Mouse (Mus musculus) gastrocnemius, adult 8-10 months (tissue): ENCODE data around the gene Zfr2. TPM values are rescaled to one million over a fixed set of nuclear protein-coding genes. Genes with fewer than 3 reads are reported as not detected.

Experiments used
- DNase-seq, 2 experiments: peaks; one replicate each; pipeline ENCODE4 v3.0.0; 2022; ENCODE audit warnings: low spot score in 2 of 2
- total RNA-seq, 4 experiments: library from RNA; stranded (reverse); gene quantifications; 2 replicates each; pipeline ENCODE4 v1.2.4; 2022

Gene Zfr2
- 1 to 10 TPM; 1.8 to 2.7 (median 2.1) TPM for total RNA-seq

DNA sequence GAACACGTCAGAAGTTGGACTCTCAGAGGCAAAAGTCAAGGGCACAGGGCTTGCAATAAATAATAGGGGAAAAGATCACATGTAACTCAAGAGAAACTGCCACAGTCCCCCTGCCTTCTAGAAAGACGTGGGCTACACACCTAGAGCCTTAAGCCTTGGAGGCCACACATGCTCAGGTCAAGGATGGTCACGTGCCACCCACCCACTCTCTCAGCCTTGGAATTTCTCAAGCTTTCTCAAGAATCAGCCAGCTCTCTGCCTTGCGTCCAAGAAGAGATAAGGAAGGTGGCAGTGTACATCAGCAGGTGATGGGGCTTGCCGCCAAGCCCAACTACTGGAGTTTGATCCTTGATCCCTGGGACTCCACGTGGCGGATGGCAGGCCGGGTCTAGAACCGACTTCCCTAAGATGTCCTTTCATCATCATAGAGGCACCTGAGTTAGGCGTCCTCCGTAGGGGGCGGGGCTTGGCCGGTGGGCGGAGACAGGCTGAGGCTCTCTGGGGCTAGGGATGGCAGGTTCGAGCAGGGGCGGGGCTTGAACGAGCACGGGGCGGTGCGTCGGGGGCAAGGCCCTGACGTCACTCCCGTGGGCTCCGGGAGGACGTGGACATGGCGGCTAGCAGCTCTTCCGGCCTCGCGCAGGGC lies at the start of gene Zfr2:
TSS of gene Zfr2 (plus strand) at position 576 of the 646 bp plus-strand sequence.
- peak; percentile 82 to 85 for DNase-seq

DNA sequence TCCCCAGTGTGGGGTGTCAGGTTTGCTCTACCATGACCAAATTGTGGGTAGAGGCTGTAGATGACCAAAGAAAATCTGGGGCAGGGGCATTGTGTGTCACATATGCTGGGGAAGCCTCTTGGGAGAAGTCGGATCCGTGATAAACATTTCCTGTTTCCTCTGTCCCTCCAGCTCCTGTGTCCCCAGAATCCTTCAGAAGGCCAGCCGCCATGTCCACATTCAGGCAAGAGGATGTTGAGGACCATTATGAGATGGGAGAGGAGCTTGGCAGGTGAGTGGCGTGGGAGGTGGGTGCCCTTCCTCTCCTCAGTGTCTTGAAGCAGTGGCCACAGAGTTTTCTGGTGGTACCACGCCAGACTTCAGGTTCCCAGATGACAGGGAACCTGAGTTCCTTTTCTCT lies 49.1 kb upstream of the Zfr2 start, which contains the start of gene 4930442H23Rik:
TSS of gene 4930442H23Rik (minus strand) at position 45 of the 400 bp plus-strand sequence.
- DNase-seq: no peak

DNA sequence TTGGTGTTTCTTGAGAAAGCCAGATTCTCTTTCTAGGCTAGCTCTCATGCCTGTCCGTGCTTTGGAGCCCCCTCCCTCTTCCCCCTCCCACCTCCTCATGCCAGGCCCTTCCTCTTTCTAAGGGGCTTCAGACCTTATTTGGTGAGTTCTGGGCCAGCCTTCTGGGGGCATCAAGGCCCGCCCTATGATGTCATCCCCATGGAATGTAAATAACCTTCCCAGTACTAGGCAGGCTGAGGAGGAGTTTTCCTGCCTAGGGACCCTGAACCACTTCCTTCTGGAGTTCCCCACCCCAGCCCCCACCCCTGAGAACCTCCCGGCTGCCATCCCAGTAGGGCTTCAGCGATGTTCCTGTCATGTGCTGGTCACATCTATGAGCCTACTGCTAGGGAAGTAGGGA lies 48.2 kb upstream of the Zfr2 start:
- DNase-seq: no peak

DNA sequence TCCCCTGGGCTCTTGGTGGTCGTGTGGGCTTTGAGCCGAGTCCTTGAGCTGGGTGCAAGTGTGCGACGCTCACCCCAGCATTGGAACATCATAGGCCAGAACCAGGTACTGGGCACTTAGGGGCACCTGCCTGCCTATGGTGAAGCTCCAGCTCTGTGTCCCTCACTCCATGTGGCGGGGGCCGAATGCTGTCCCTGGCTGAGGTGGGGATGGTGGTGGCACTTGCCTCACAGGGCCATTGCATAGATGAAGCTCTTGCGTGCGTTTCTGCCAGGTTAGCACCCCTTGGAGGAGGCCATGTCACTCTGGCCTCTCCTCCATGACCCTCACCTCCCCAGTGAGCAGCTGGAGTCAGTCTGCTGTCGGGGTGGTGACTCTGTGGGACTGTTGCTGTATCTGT lies 45.8 kb upstream of the Zfr2 start:
- no peak for DNase-seq

DNA sequence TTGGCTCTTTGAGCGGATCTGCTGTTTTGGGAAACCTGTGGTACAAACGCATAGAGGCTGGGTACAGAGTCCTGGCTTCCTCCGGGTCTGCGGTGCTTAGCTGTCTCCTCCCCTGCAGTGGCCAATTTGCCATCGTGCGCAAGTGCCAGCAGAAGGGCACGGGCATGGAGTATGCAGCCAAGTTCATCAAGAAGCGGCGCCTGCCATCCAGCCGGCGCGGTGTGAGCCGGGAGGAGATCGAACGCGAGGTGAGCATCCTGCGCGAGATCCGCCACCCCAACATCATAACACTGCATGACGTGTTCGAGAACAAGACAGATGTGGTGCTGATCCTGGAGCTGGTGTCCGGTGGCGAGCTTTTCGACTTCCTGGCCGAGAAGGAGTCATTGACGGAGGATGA lies 43.1 kb upstream of the Zfr2 start:
- DNase-seq: no peak

DNA sequence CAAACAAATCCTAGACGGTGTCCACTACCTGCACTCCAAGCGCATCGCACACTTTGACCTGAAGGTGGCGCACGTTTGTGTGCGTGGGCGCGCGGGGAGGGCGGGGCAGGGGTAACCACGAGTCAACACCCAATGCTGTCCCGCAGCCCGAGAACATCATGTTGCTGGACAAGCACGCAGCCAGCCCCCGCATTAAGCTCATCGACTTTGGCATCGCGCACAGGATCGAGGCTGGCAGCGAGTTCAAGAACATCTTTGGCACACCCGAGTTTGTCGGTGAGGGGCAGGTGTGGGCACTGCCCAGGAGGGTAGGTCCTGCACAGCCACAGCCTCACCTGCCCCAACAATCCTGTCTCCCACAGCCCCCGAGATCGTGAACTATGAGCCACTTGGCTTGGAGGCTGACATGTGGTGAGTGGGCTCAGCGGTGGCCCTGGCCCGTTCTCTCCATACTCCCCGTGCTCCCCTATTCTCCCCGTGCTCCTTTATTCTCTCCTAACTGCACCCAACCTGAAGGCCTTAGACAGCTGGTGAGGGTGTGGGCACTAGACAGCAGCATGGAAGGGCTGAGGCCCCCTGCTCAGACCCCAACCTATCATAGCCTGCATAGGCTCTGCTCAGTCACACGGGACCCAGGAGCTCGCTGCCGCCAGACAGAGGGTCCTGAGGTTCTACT lies 42.6 kb upstream of the Zfr2 start:
- DNase-seq: no peak

DNA sequence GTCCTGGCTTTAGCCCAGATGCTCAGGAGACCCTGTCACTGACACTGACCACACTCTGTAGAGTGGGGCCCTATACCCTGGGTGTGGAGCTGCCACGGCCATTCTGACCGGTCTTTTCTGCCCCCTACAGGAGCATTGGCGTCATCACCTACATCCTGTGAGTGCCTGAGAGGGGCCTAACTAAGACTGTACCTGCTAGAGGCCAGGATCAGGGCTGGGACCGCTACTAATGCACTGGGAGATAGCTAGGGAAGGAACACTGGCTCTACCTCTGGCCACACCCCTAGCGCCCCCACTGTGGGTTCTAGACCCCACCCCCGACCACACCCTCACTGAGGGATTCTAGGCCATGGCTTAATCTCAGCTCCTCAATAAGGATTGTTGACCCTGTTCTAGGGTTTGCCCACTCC lies 42.0 kb upstream of the Zfr2 start:
- no peak for DNase-seq

DNA sequence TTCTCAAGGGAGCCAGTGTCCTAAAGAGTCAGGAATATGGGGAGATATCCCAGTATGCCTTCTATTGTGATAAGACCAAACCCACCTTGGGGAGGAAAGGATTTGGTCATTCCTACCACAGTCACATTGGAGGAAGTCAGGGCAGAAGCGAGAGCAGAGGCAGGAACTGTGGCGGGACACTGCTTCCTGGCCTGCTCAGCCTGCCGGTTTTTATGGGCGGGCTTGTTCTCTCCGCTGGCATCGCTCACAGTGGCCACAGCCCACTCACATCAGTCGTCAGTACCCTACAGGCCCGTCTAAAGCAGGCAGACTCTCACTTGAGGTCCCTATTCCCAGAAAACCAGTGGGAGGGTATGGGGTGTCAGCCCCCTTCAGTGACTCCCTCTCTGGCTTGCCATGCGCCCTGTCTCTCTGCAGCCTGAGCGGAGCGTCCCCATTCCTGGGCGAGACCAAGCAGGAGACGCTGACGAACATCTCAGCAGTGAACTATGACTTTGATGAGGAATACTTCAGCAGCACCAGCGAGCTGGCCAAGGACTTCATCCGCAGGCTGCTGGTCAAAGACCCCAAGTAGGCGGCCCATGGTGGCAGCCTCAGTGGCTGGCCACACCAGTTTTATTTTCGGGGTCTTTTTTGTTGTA lies 41.5 kb upstream of the Zfr2 start:
- no peak for DNase-seq

DNA sequence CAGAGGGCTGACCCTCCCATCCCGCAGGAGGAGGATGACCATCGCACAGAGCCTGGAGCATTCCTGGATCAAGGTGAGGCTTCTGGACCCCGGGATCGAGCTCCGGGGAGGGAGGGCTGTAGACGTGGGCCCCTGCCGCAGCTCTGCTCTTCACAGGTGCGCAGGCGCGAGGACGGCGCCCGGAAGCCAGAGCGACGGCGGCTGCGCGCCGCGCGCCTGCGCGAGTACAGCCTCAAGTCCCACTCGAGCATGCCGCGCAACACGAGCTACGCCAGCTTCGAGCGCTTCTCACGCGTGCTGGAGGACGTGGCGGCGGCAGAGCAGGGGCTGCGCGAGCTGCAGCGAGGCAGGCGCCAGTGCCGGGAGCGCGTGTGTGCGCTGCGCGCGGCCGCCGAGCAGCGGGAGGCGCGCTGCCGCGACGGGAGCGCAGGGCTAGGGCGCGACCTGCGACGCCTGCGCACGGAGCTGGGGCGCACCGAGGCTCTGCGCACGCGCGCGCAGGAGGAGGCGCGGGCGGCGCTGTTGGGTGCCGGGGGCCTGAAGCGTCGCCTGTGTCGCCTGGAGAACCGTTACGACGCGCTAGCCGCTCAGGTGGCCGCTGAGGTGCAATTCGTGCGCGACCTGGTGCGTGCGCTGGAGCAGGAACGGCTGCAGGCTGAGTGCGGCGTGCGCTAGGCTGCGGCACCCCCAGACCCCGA lies 40.5 kb upstream of the Zfr2 start:
- peak; percentile 79 to 87 for DNase-seq

DNA sequence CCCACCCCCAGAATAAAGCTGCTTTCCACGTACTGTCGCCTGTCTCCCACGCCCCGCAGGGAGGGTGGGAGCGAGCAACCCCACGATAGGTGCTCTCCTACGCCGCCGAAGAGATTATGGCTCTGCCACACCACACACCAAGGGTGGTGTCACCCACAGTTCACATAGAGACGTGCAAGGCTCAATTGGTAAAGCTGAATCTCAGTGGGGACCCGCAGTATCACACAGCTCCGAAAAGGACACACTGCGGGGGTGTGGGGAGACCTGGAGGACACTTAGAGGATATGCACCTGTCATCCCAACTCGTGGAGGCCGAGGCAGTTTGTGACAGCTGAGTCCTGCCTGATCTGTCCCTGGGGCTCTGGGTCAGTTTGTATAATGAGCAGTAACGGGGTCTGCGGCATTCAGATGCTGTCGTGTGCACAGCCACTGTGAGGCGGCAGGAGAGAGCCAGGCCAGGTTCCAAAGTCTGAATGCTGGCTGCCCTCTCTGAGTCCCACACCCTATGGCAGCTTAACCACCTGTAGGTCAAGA lies 39.9 kb upstream of the Zfr2 start:
- DNase-seq: no peak

DNA sequence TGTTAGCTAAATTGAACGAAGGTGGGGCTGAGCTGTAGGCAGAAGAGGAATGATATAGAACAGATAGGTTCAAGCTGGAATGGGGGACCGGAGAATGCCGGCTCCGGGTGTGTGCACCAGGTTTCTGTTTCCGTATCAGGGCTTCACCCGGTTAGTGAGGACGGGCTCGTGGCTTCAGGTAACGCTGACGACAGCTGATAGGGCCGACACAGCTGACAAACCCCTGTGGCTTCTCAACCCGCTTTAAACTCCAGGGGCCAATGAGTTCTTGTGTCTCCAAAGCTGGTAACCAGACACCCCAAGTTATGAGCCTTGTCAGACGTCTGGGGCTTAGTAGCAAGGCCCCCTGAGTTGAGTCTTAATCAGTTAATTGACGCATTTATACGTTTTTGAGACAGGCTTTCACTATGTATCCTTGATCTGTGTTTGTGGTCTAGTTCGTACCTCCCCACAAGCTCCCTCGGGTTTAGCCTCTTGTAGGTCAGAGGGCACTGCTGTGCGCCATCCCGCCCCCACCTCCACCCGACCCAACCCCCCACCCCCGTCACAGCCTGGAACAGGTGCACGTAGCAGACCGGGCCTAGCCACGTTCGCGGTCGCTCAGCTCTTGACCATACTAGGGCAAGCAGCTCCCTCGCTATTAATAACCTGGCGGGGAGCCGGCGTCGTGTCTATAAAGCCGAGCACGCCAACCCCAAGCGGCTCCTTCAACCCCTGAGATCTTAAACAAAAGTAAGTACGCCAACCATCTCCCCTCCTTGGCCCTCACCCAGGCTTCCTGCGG lies 38.8 kb upstream of the Zfr2 start:
- peak; percentile 80 to 86 for DNase-seq

DNA sequence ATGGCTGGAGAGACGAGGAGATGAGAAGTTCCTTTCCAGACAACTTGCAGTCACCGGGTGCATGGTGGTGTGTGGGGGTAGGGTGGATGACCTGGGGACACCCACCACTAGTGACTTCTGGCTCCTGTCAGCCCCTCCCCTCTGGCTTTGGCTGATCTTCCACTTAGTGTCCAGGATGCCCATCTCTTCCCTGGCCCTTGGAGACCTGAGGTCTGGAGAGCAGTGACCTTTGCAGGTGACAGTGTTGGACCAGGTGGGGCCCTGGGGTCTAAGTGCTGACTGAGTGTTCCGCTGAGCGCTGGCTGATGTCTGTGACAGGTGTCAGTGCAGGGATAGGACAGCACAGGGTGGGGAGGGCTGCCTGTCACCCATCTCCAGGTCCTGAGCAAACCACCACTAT lies 37.7 kb upstream of the Zfr2 start:
- DNase-seq: peak in 1 of 2 experiments; percentile 72

DNA sequence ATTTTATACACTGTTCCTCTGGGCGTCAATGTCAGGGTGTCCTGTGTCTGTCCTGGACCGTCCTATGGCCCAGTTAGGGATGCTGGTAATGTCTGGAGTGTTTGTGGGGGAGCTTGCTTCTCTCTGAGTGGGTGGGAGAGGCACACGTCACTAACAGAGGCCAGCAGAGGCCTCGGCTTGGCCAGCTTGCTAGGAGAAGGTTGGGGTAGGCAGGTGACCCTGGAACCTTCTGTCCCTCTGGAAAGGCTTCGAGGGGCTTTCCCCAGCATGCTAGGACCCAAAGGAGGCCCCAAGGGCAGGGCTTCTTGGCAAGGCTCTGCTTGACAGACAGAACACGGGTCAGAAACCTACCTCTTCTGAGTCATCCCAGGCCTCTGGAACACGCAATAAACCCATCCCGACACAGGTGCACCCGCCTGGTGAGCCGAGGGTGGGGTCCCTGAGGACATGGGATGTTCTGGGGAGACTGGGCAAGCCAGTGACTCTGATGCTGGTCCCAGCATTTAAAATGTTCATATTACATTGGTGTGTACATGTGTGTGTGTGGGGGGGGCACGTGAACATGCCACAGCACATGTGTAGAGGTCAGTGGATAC lies 36.4 kb upstream of the Zfr2 start:
- DNase-seq: no peak

DNA sequence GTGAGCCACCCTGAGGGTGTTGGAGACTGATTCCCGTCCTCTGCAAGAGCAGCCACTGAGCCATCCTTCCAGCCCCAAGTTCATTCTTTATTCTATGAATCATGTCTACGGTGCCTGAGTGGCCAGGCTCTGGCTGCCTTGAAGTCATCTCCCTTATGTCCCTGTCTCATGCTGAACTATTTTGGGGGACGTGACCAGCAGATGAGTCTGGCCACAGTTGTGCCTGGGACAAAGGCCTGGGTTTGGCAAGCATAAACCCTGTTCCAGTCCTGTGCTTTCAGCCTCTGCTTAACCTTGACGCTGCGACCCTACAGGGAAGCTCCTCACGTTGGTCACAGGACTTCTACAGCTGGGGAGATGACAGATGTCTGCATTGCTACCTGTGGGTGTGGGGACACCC lies 35.6 kb upstream of the Zfr2 start:
- no peak for DNase-seq

DNA sequence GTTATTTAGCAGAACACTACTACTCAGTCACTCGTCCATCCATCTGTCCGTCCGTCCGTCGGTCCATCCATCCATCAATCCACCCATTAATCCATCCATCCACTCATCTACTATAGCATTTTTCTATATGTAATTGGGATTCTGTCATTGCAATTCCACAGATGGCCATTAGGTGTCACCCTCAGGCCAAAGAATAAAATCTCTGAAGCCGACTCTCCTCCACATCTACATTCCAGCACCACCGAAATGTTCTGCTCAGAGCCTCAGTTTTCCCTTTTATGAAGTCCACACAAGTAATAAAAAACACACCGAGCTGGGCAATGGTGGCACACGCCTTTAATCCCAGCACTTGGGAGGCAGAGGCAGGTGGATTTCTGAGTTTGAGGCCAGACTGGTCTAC lies 34.7 kb upstream of the Zfr2 start:
- DNase-seq: no peak

DNA sequence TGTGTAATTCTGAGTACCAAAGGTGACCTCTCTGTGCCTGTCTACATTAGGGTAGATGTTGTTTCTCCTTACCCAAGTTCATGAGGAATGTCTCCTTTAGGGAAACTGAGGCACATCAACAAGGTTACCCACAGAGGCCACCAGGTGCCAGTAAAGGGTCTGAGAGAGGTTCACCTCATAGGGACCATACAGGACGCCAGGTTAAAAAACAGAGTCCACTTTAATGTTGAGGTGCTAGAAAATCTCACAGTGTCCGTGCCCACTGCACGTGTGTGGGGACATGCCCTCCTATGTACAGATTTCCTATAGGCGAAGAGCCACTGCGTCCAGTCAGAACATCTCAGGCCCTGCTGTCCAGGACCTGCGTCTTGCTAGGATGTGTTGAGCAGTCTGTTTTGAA lies 34.0 kb upstream of the Zfr2 start:
- DNase-seq: no peak

DNA sequence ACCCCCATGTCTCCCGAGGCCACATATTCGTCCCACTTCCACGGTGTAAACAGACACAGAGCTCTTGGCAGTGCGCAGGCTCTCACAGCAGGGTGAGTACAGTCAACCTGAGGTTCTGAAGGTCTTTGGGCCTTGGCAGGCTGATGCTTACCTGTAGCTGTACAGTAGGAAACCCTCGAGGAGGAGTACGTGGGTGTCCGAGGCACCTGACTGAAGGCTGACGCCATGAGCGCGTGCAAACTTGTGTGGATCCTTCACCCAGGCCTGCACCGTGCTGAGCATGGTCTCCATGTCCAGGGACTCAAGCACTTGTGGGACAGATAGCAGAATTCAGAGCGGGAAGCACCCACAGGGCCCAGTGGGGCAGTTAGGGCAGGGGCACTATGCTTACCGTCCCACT lies 32.8 kb upstream of the Zfr2 start:
- no peak for DNase-seq

DNA sequence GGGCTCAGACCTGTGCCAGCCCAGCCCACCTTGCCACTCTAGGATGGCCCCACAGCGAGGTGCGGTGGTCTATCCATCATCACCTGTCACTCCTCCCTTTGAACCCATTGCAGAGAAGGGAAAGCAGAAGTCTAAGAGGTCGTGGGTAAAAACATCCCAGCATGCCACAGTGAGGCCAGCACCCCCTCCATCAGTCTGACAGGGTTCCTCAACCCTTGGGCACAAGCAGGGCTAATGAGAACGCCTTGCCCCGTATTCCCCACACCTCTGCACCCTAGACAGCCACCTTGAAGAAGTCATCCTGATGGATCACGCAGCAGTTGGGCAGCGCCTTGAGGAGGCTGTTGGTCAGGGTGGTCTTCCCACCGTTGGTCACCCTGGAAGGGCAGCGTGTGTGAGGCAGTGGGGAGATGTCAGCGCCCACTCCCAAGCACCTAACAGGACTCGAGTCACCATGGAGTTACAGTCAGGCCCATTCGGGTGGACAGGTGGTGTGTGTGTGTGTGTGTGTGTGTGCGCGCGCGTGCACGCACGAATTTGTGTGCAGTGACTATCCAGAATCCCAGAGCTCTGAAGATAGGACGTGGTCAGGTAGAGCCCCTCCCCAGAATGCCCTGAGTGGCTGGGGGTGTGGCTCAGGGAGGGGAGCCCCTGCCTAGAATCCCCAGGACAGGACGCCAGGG lies 32.2 kb upstream of the Zfr2 start:
- no peak for DNase-seq

DNA sequence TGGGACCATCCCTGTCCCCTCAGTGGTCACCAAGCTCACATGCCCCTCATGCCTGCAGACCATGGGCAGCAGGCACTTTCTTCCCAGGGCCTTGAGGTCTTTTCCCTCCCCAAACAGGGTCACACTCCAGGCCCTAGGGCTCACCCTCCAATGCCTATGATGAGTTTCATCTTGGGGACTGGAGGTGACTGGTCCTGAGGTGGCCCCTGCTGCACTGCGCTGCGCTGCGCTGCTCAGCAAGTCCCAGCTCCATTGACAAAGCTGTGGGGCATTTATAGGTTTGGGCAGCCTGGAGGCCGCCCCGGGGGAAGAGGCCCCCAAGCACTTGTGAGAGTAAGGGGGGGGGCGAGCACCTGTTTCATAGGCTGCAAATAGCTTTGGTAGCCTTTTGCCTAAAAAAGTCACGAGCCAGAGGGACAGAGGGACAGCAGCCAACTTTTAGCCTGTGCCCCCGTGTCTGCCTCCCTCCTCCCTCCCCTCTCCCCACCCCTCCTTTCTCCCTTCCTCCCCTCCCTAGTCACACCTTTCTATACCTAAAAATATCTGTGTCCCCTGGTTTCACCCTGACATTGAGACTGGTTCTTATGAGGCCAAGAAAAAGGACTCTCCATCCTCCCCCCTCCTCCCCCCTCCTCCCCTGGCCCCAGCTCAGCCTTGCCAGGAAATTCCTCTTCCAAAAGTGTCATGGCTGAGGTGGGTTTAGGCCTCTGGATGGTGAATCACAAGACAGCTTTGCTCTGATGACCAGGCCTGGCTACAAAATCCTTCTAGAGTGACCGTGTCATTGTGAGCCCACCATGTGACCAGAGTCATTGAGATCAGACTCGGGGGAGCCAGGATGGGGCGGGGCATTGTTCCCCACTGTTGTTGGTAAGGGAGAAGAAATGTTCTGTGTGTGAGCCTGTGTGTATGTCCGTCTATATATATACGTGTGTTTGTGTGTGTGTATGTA lies 30.9 kb upstream of the Zfr2 start, which contains the start of gene Nmrk2:
TSS of gene Nmrk2 (minus strand) at position 245 of the 952 bp plus-strand sequence.
- peak in 1 of 2 experiments; percentile 78 for DNase-seq
